Mouse (Mus musculus) heart, embryonic 11.5 days (tissue): ENCODE data around the gene Gm3383. TPM values are rescaled to one million over a fixed set of nuclear protein-coding genes. Genes with fewer than 3 reads are reported as not detected.

ENCODE experiments used
- polyA plus RNA-seq: library from polyadenylated mRNA; unstranded; fragments of >200 nt; fragmentation: Nextera tagmentation; extraction: Ambion mirVana; gene quantifications from 2 replicates; pipeline ENCODE4 v1.2.1, GENCODE M21; 2014

Gene Gm3383
- polyA plus RNA-seq, 1 experiment from 2014 or later = 0.90 TPM

Other genes with a start within 250 kb of the Gm3383 start
- gene Gm8265, start 175.0 kb downstream of the Gm3383 start, polyA plus RNA-seq = not detected in 2 replicates
- gene Gm9603, start 120.5 kb downstream of the Gm3383 start, polyA plus RNA-seq = not detected in 2 replicates
- 0.11 TPM in 1 of 2 replicates, not detected in the other for gene Gm3373, start 66.4 kb downstream of the Gm3383 start, polyA plus RNA-seq
- not detected in 2 replicates for gene Gm3424, start 22.3 kb upstream of the Gm3383 start, polyA plus RNA-seq
- not detected in 2 replicates for gene Gm8237, start 72.4 kb upstream of the Gm3383 start, polyA plus RNA-seq
- 0.73 and 1.2 TPM in 2 replicates for gene Gm3248, start 153.8 kb upstream of the Gm3383 start, polyA plus RNA-seq
- not detected in 2 replicates for gene Gm3453, start 171.2 kb upstream of the Gm3383 start, polyA plus RNA-seq